13 mouse cellular contexts compared by ENCODE assay signal in the genomic region with DNA sequence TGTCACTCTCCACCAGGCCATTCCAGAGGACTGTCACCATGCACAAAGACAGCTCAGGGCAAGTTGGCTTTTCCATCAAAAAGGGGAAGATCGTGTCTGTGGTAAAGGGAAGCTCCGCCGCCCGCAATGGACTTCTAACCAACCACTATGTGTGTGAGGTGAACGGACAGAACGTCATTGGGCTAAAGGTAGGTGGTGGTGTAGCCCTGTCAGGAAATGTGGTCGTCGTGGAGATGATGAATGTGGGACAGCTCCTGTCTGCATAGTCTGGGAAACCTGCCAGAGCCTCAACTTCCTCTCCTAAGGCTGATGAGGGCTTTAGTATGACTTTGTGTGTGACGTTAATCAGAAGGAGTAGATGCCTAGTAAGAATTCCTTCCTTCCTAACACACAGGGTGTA. TPM values are rescaled to one million over a fixed set of nuclear protein-coding genes. Genes with fewer than 3 reads are reported as not detected.
A peak's percentile ranks its signal among the peaks of the same experiment; 100 is the strongest.
DNase-seq lines count a peak whose midpoint lies in the region; ATAC-seq lines count a peak whose summit lies in the region.
"Had no signal": no experiment of that assay in that cellular context is flagged by ENCODE, and none has a peak within 500 bp of the region (broad histone marks: within the 10 kb centered on the region; RNA-seq: fewer than 3 reads in every experiment).

No protein-coding gene starts in this region.

- DNase-seq in kidney, postnatal 14 days: peak; percentile 54
- DNase-seq in kidney, adult 8-10 months: no peak
- DNase-seq in lung, postnatal 10 days: peak; percentile 38
- DNase-seq in cerebellum, adult 11 months: no peak
- DNase-seq in urinary bladder, postnatal 14 days (ENCODE audit: low spot score): no peak
- DNase-seq: cerebellum, postnatal 10 days; gastrocnemius, postnatal 25 days; heart, postnatal 36 days; left cerebral cortex, postnatal 4 days; midbrain, embryonic 14.5 days had no signal

- ATAC-seq in common myeloid progenitor, adult 5-6 weeks (replicated peaks; ENCODE audit: low read depth, poor library complexity, severe bottlenecking): peak; percentile 89
- ATAC-seq in megakaryocyte-erythroid progenitor cell, adult 5-6 weeks (replicated peaks; ENCODE audit: low FRiP score, low TSS enrichment, poor library complexity, severe bottlenecking): 0 out of 2 replicates have a peak, but pooled peaks have one; percentile 15
- ATAC-seq: hindbrain, postnatal 0 days had no signal

RNA-seq across cellular contexts. Expression of a gene that starts 14.9 kb away (rescaled TPM):
- total RNA-seq in common myeloid progenitor, adult 5-6 weeks (2017): not detected in 2 replicates
- total RNA-seq in megakaryocyte-erythroid progenitor cell, adult 5-6 weeks (2014; fragmentation: Nextera tagmentation): not detected in 2 replicates
- not detected in 2 replicates for total RNA-seq in megakaryocyte-erythroid progenitor cell, adult 5-6 weeks (2017)

RNA-seq across cellular contexts. Expression of a gene that starts 45.0 kb away (rescaled TPM):
- total RNA-seq in common myeloid progenitor, adult 5-6 weeks (2017): 31.1 and 35.6 TPM in 2 replicates
- 5.5 and 17.9 TPM in 2 replicates for total RNA-seq in megakaryocyte-erythroid progenitor cell, adult 5-6 weeks (2014; fragmentation: Nextera tagmentation)
- 5.7 and 6.8 TPM in 2 replicates for total RNA-seq in megakaryocyte-erythroid progenitor cell, adult 5-6 weeks (2017)

RNA-seq across cellular contexts. Expression of a gene that starts 45.1 kb away (rescaled TPM):
- not detected in 2 replicates for total RNA-seq in common myeloid progenitor, adult 5-6 weeks (2017)
- total RNA-seq in megakaryocyte-erythroid progenitor cell, adult 5-6 weeks (2014; fragmentation: Nextera tagmentation): not detected in 2 replicates
- total RNA-seq in megakaryocyte-erythroid progenitor cell, adult 5-6 weeks (2017): not detected in 2 replicates

Comparison
In these comparisons a context has a peak if more than half of its experiments do, and no peak if none do; other contexts are left out.
1. DNase-seq: peak in kidney, postnatal 14 days (single experiment) and lung, postnatal 10 days (single experiment); none in kidney, adult 8-10 months (0 of 2), cerebellum, adult 11 months (single experiment) and urinary bladder, postnatal 14 days (single experiment).